Mouse (Mus musculus) splenic B cell, adult 2 months (primary cell): ENCODE results near the gene Orm1.
"Not testable (repeated sequence)": the region's sequence is repeated elsewhere in the genome, so short reads cannot be mapped to it uniquely, and the experiment has no call there.

ENCODE experiments used
- DNase-seq: peaks from one replicate; pipeline ENCODE4 v3.0.0-alpha.2; 2011; ENCODE audit warnings: low read depth, low spot score
- H3K27me3 ChIP-seq: 2 replicates; pipeline ENCODE4 v1.6.1; 2012; ENCODE audit warnings: mild to moderate bottlenecking, low read length, moderate library complexity, mixed read lengths; ENCODE audit not compliant: control insufficient read depth, poor library complexity, insufficient read depth, severe bottlenecking
- H3K36me3 ChIP-seq: 2 replicates; pipeline ENCODE4 v1.6.1; 2012; ENCODE audit warnings: mild to moderate bottlenecking, low read length, moderate library complexity, mixed read lengths; ENCODE audit not compliant: control insufficient read depth, poor library complexity, insufficient read depth, severe bottlenecking

The Orm1 gene

GRCm38 (mm10) chr4:63344295-63344694 lies at the start of gene Orm1:
Gene Orm1 (plus strand): TSS chr4:63344560.
- Histone ChIP-seq H3K36me3 (no peaks in the 10 kb centered on the region), H3K27me3 (no peaks in the 10 kb centered on the region)
- DNase-seq = no peak

GRCm38 (mm10) chr4:63295641-63296040 lies 48.7 kb upstream of the Orm1 start:
- Histone ChIP-seq H3K36me3 (no peaks in the 10 kb centered on the region), H3K27me3 (no peaks in the 10 kb centered on the region)
- no peak for DNase-seq

DNA sequence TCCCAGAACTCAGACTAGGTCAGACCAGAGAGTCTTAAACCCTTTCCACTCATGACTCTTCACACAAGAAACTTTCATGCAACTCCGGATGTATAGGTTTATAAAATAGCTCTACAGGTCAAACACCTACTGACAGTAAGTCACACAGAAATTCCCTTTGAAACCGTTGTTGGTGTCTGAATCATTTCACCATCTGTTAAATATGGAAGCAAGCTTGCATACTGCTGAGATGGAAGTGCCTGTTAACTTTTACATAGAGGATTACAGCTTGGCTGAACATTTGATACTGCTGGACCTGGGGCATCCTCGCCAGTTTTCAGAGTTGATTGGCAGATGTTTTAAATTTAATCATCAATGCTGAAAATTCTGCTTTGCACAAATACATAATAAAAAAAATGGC lies 48.1 kb upstream of the Orm1 start:
- H3K36me3 ChIP-seq = no peaks in the 10 kb centered on the region
- DNase-seq = no peak
- no peaks in the 10 kb centered on the region for H3K27me3 ChIP-seq

GRCm38 (mm10) chr4:63296876-63297275 lies 47.5 kb upstream of the Orm1 start:
- Histone ChIP-seq H3K36me3 (no peaks in the 10 kb centered on the region), H3K27me3 (no peaks in the 10 kb centered on the region)
- DNase-seq = no peak

GRCm38 (mm10) chr4:63298191-63298590 lies 46.2 kb upstream of the Orm1 start:
- H3K36me3 ChIP-seq = no peaks in the 10 kb centered on the region

DNA sequence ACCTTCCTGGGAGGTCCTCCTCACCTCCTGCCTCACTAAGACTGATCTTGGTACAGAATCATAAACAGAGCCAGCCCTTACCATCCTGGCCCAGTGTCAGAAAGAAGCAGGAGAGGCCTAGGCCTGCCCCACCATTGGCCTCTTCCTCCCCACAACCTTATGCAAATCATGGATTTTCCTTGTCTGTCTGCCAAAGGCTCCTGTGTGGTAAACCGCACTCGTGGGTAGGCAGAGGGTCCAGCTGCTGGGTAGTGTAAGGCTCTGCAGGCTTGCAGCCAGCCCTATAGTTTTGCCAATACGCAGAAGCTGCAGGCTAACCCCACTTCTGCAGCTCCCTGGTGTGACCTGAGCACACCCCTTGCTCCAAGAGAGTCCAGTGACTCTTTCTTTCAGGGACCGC lies 41.7 kb upstream of the Orm1 start:
- Histone ChIP-seq H3K27me3 (no peaks in the 10 kb centered on the region), H3K36me3 (no peaks in the 10 kb centered on the region)
- DNase-seq = no peak

More at GRCm38 (mm10) chr4:63298191-63298590, 46.2 kb upstream of the Orm1 start:
- DNase-seq = no peak
- H3K27me3 ChIP-seq = no peaks in the 10 kb centered on the region

DNA sequence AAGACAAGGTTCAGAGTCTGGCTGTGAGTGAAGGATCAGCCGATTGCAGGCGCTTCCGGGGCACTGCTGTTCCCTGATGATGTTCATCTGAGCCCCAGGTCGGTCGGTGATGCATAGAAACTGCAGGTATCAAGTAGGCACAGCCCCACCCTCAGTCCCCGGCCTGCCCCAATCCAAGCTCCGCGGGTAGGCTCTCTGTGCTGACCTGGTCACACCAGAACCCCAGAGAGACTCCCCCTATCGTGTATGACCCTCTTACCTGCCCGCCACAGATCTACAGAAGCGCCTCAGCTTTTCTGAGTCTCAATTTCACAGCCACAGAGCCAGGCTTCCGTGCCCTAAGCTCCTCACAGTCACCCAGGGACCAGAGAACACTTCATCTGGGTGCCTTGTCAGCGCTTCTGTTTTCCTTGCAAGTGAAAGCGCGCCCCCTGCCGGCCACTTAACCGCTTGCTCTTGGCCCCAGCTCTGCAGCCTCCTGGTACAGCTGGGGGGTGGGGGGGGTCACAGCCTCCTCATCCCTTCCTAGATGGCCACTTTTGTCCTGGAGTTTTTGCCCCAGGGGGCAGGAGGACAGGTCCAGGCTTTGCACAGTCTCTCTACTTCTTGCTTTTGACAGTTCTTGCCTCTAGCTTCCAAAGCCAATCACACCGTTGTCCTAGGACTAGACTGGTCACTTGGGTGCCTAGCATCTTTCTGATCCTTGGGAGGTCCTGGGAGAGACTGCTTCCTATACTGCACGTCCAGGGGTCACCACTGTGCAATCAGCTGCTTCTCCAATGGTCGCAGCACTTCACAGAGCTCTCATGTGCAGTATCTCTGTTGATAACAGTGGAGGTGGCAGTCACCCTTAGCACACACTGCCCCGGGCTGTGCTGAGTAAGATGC lies 36.9 kb upstream of the Orm1 start:
- Histone ChIP-seq H3K27me3 (no peaks in the 10 kb centered on the region), H3K36me3 (no peaks in the 10 kb centered on the region)
- DNase-seq = peak; percentile 85

GRCm38 (mm10) chr4:63308316-63308715 lies 36.0 kb upstream of the Orm1 start:
- H3K36me3 ChIP-seq = no peaks in the 10 kb centered on the region
- H3K27me3 ChIP-seq = no peaks in the 10 kb centered on the region
- no peak for DNase-seq

GRCm38 (mm10) chr4:63310247-63310855 lies 34.0 kb upstream of the Orm1 start:
- no peak for DNase-seq
- no peaks in the 10 kb centered on the region for H3K27me3 ChIP-seq
- no peaks in the 10 kb centered on the region for H3K36me3 ChIP-seq

GRCm38 (mm10) chr4:63311426-63311825 lies 32.9 kb upstream of the Orm1 start:
- no peaks in the 10 kb centered on the region for H3K27me3 ChIP-seq
- no peak for DNase-seq
- no peaks in the 10 kb centered on the region for H3K36me3 ChIP-seq

- DNase-seq = no peak
- Histone ChIP-seq H3K27me3 (no peaks in the 10 kb centered on the region), H3K36me3 (no peaks in the 10 kb centered on the region)
Observed at GRCm38 (mm10) chr4:63314063-63314462, 30.3 kb upstream of the Orm1 start.

DNA sequence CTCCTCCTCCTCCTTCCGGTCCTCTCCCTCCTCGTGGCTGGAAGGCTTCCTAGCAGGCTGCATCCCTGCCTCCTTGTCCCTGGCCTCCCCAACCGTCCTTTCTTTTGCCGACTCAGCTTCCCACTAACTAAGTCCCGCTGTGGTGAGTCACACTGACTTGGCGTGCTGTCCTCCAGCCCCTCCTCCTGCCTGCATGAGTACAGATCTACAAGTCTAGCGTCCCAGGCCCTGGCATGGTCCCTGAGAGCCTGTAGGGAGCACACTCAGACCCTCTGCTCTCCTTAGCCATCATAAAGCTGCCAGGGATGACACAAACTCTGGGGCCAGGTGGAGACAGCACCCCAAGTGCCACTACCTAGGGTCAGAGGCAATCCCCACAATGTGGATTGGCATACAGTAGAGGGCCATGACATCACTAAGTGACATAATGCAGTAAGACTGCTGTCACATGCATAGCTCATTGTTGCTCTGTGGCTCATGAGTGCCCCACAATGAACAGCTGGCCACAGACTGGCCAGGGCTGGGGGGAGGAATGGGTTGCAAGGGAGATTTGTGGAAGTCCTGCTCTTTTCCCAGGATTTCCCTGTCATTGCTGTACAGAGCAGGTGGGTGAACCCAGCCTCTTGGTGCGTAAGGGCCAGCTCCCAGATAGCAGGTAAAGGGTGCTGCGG lies 28.1 kb upstream of the Orm1 start:
- no peaks in the 10 kb centered on the region for H3K27me3 ChIP-seq
- DNase-seq = no peak
- no peaks in the 10 kb centered on the region for H3K36me3 ChIP-seq

DNA sequence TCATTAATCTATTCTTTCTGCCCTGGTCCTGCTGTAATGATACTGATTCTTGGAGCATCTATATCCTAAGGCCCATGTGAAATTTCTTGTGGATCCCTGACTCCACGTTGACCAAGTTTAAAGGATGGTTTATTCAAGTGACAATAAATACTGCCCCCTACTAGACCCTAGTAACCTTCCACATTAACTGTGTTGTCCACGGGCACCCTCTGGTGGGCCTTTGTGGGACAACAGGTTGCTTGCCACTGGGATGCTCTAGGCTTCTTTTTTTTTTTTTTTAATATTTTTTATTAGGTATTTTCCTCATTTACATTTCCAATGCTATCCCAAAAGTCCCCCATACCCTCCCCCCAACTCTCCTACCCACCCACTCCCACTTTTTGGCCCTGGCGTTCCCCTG lies 24.8 kb upstream of the Orm1 start:
- peak; percentile 59 for DNase-seq
- H3K27me3 ChIP-seq, H3K36me3 ChIP-seq: not testable (repeated sequence)

DNA sequence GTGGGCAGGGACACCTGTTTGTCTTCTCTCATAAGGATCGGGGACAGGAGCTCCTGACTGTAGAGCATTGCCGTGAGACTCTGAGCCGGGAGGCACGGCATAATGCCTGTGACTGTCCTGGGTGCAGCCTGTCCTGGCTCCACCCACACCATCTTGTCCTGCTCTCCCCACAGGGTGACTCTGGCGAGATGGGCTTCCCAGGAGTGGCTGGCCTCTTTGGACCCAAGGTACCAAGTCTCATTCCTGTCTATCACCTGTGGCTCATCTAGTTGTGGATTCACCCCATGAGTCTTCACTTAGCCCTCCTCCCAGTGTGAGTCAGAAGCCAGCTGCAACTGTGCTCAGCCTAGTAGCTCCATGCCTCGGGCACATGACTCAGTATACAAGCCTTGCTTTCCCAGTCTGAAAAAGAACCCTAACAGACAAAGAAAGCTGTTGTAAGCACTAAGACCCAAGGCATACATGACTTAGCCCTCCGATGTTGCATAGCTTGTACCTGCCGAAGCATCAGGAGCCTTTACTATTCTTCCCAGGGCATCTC lies 21.0 kb upstream of the Orm1 start:
- no peaks in the 10 kb centered on the region for H3K27me3 ChIP-seq
- H3K36me3 ChIP-seq = no peaks in the 10 kb centered on the region
- no peak for DNase-seq

- no peaks in the 10 kb centered on the region for H3K36me3 ChIP-seq
- DNase-seq = no peak
- H3K27me3 ChIP-seq = no peaks in the 10 kb centered on the region
Observed at GRCm38 (mm10) chr4:63333403-63333802, 11.0 kb upstream of the Orm1 start.
